Mouse (Mus musculus): ENCODE data around the gene Csgalnact2.
A peak's percentile ranks its signal among the peaks of the same experiment; 100 is the strongest.

Gene Csgalnact2

DNA sequence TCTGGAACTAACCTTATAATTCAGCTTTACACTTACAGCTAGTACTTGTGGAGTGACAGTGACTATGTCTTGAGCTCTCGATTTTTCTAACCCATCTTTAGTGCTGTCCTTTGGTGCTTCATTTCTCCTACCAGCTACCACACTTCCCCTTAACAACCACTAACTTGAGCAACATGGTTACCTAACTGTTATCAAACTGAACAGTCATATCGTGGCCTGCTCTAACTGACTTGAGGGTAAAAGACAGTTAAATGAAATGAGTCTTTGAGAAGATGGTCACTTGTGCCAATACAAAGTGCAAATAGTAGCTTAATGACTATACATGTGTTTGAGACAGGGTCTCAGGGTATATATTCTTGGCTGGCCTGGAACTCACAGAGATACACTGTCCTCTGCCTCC is 1.8 kb downstream of the Csgalnact2 start:
- DNase-seq (ENCODE audit: low read depth, low spot score), result no peak

DNA sequence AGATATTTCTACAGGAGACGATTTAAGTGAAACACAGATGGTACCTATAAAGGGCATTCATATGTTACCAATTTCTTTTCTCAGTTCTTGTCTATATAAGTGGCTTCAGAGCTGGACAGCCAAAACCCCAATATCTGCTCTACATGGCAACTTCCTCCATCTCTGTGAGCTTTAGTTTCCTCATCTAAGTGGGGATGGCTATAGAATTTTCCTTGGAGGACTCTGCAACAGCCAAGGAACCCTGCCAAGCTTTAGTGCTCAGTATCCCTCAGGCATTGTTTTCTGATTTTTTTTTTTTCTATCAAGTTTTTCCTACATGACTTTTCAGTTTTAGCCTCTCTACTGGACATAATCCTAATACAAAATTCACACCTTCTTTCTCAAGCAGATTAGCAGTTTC is 4.5 kb downstream of the Csgalnact2 start:
- DNase-seq (ENCODE audit: low read depth, low spot score), result no peak

DNA sequence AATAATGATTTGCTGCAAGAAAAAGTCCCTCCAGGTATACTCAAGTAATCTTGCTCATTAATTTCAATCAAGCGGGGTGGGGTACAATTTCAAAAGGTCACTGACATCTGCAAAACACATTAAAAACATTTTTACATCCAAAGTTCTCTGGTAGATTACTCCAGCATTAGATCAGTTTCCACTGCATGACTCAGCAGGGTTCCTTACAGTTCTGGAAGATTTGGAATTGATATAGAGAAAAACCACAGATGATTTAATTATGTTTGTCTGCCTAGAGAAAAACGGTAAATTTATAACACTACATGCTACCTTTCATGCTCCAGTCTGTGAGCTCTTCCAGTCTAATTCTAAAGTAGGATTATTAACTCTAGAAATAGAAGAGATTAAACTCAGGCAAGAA is 8.9 kb downstream of the Csgalnact2 start:
- DNase-seq (ENCODE audit: low read depth, low spot score), result no peak

DNA sequence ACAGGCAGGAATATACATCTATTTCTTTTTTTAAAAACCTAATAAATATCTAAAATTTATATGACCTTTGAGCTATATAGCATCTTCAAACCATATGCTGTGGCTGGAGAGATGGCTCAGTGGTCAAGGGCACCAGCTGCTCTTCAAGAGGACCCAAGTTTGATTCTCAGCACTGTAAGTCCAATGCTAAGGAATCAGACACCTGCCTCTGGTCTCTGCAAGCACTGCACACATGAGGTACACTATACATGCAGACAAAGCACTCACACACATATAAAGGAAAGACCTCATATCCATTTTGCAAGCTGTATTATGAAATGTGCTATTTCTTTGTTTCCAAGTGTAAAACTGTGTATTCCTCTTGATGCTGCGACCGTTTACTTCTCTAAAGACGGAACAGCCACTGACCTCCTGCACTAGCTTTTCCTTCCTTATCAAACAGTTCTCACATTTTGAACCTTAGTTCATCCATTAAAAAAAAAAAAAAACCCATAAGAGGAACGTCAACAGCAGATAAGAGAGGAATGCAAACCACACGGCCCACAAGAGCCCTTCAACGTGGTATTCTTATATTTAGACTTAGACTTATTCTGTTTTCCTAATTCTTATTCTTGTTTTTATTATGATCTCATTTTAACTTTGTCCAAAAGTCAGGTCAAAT is 11.0 kb downstream of the Csgalnact2 start:
- no peak for DNase-seq (ENCODE audit: low read depth, low spot score)

DNA sequence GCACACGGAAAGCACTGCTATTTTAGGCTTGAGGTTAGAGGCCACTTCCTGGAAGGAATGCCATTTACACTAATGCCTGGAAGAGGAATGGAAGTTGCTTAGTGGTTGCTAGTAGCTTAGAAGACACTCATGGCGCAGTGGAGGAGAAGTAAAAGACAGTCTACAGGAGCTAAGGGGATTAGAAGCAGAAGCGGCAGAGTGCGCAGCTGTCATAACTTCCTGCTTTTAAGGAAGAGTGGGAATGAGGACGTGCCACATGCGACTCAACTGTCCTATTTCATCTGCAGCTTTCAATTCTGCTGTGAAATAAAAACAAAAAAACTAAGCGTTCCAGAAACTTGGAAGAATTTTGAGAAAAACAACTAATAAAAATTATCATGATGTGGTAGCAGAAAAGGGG is 11.7 kb downstream of the Csgalnact2 start:
- no peak for DNase-seq (ENCODE audit: low read depth, low spot score)

DNA sequence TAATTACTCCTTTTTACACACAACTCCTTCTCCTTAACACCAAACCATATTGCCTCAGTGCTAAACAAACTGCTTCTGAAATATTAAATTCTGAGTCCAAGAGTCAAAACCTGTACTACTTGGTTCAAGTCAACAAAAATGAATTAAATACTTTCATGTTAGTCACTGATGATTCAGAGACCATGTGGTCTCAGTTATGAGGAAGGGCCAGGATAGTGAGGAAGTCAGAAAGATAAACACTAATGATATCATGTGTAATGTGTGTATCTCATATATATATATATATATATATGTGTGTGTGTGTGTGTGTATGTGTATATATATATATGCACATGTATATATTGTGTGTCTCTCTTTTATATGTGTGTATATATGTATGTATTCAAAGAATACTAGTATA is 12.4 kb downstream of the Csgalnact2 start:
- no peak for DNase-seq (ENCODE audit: low read depth, low spot score)

DNA sequence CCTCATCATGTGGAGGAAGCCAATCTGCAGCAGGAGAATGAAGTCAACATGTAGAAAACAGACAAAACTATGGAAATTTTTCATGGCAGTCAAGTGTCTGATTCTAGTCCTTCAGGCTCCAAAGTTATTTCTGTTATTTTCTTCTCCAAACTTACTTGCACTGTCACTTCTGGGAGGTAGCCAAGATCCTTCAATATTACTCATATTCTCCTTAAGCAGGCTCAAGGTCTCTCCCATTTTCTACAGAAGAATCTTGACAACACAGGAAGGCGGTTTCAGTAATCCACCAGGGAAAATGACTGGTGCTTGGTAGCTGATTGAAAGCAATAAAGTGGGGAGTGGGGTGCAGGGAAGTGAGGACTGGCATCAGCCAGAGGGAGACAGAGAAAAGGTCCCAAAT is 16.2 kb downstream of the Csgalnact2 start:
- DNase-seq (ENCODE audit: low read depth, low spot score), result no peak

DNA sequence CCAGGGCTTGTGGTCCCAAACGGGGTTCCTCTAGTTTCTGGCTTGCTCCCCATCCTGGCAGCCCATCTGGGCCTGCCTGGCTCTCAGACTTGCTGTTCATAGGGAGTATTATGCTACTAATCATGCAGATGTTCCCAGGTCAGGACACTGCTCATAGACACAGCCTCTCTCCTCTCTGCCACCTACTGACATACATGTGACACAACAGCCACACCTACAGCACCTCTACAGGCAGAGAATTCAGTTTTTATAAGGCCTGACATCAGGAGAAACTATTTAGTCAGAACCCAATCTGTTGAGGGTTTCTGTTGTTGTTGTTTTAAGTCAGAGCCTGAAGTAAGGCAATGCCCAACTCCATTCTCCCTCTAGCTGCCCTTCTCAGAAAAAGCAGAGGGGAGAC is 27.1 kb downstream of the Csgalnact2 start:
- peak; percentile 13 for DNase-seq (ENCODE audit: low read depth, low spot score)

DNA sequence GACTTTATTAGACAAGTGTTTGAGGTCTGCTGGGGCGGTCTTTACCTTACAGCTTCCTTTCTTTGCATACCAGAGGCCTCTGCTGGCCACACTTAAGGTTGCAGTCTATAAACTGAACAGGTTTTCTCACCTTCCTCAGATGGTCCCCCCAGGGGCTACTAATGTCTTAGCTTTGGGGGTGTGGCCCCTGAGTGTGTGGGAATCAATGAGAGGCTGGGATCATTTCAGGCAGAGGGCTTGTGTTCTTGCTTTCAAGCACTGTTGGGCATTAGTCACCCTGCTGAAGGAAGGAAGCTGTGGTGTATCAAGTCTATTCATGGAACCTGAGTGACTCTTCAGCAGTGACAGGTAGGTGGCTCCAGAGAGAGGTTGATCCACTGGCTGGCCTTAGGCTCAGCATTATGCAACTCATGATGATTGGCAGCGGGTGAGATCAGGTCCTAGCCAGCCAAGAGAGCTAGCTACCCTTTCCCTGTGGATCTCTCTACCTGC is 39.6 kb downstream of the Csgalnact2 start:
- DNase-seq (ENCODE audit: low read depth, low spot score), result peak; percentile 33

DNA sequence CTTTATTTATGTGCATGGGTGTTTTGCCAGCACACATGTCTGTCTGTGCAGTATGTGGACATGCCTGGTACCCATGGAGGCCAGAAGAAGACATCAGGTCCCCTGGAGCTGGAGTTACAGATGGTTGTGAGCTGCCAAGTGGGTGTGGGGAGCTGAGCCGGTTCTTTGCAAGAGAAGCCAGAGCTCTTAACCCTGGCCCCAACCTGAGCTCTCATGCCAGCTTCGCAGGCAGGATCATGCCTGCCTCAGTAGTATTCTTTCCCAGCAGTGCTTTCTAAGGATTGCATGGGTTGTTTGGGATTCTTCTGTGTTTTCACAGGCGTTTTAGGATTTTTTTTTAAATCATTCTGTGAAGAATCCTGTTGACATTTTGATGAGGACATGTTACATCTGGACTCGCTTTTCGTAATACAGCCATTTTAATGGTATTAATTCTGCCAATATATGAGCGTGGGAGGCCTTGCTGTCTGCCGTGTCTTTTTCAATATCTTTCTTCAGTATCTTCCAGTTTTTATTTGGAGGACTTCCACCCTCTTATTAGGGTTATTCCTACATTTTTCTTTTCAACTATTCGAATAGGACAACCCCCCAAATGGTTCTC is 41.1 kb downstream of the Csgalnact2 start:
- DNase-seq (ENCODE audit: low read depth, low spot score), result no peak

DNA sequence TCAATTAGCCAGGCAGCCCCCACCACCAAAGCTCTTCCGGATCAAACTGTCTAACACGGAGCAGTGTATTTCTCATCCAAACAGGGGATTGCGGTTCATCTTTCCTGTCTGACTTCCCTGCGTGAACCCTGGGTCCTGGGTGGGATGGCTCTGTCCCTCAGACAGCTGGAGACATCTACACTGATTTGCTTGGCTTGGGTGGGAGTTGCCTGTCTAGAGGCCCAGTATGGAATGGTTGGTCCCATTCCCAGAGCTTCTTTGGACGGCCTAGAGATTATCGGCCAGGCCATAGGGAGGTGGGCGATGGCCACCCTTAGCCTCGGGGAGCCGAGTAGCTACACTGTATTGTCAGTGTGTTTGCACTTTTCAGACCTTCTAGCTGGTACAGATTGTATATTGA is 48.1 kb downstream of the Csgalnact2 start:
- DNase-seq (ENCODE audit: low read depth, low spot score), result no peak

DNA sequence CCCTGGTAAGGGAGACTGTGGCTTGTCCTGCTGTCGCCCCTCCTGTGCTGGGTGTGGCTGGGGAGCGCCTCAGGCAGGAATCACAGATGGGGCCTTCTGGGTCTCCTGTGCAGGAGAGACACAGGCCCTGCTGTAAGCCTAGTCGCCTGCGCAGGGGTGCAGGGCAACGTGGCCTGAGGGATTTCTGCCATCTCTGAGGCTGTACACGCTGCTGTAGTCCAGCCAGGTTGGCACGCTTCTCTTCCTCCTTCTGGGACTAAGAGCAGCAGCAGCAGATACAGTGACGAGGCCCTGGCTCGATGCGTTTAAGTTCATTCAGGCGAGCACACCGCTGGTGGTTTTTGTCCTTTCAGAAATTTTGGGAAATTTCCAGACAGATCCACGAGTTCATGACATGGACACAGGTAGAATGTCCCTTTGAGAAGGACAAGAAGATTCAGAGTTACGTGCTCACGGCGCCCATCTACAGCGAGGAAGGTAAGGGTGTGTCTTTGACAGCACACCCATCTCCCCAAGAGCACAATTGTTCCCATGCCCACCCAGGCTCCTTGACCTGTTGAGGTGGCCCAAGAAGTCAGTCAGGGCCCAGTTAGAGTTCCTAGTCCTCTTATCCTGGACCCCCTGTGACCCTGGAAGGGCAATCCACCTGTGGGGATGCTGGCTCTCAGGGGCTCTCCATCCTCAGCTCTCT is 50.0 kb downstream of the Csgalnact2 start:
- DNase-seq (ENCODE audit: low read depth, low spot score), result no peak

DNA sequence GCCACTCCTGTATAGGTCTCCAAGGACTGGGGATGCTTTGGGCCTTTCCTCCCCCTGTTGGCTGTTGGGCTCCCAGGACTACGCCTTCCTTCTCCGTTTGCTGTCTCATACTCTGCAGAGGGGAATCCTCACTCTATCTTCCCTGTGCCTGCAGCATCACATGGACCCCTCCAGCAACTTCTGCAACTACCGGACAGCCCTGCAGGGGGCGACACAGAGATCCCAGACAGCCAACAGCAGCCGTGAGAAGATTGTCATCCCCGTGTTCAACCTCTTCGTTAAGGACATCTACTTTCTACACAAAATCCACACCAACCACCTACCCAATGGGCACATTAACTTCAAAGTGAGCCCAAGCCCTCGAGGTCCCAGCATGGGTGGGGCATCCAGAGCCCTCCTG is 51.0 kb downstream of the Csgalnact2 start:
- DNase-seq (ENCODE audit: low read depth, low spot score), result peak; percentile 44

DNA sequence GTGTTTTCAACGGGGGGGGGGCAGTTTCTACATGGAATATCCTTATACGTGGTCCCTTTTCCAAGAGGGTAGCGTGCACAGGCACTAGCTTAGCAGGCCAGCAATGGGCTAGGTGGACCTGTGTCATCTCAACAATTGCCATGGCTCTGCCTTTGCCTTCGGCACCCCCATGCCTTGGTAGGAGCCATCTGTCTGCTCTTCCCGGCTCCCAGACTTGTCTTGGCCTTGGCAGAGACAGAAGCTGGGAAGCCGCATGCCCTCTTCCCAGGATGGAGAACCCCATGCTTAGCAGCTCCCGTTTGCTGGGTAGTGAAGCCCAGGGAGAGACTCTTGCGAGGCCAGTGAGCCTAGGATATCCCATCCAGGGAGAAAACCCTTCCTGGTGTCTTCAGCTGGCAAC is 54.3 kb downstream of the Csgalnact2 start:
- DNase-seq (ENCODE audit: low read depth, low spot score), result no peak

DNA sequence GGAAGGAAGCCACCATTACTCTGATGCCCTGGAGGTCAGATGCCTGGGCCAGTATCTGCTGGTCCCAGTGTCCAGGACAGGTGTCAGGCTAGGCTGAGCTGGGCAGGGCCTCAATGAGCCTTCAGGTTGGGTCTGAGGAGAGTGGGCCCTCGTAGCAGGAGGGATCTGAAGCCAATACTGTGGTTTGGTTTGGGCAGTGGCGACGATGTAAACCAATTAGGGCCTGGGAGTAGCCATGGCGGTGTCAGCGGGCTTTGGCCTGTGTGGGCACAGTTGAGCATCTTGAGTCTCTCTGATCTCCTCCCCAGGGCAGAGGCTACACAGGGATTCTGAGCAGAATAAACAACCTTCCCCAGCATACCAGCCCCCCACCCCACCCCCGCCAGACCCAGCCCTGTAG is 55.3 kb downstream of the Csgalnact2 start:
- DNase-seq (ENCODE audit: low read depth, low spot score), result no peak

DNA sequence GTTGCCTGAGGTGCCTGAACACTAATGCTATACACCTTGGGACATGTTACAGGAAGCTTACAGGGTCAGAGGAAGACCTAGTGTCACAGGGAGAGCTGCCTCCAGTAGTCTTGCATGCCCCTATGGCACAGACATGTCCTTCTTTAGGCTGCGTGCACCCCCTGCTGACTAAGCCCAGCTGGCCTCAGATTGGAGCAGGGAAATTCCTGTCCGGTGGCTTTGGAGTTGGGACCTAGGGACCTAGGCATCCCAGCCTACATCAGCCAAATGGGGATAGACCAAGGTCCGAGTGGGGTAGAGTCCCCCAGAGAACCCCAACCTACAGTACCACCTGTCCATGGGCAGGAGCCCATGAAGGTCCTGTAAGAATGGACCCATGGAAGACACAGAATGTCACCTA is 56.6 kb downstream of the Csgalnact2 start:
- DNase-seq (ENCODE audit: low read depth, low spot score), result no peak

DNA sequence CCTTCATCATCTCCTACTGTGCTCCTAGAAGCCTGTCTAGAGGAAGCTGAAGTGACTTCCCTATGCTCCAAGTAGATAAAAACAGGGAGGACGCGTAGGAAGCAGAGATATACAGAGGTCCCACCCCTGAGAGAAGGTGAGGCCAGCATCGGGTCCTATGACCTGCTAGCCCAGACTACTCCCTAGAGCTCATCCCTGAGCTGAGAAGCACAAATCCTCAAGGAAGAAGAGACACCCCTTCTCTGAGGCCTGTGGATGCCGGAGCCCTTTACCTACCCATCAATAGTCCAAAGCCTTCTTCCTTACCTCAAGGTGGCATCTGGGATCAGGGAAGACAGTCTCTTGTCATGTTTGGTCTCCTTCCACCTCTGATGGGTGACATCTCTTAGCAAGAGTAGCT is 58.2 kb downstream of the Csgalnact2 start:
- DNase-seq (ENCODE audit: low read depth, low spot score), result no peak

DNA sequence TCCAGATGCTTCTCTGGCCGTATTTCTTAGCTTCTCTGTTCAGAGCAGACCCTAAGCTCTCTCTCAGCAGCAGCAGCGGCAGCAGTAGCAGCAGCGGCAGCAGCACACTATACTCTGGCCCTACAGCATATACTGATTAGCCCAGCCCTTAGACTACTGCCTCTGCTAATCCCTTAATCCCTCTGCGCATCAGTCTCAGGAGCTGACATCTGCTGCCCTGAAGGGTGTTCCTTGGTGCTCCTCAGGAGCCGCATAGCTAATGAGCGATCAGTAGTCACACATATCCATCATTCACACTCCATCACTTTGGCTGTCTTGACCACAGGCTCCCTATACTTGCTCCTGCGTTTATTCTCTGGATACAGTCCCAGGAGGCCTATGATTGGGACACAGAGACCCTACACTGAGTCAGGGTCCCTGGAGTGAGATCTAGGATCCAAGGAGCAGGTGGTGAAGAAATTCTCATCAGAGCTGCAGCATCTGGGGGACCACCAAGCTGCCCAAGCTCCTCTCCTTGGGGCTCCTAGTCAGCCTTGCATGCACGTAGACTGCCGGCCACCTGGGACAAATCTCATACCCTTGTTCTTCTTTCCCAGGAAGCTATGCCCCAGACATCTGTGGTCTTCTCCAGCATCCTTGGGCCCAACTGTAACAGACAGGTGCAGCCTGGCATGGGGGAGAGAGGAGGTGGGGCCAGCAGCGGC is 59.0 kb downstream of the Csgalnact2 start:
- DNase-seq (ENCODE audit: low read depth, low spot score), result no peak

DNA sequence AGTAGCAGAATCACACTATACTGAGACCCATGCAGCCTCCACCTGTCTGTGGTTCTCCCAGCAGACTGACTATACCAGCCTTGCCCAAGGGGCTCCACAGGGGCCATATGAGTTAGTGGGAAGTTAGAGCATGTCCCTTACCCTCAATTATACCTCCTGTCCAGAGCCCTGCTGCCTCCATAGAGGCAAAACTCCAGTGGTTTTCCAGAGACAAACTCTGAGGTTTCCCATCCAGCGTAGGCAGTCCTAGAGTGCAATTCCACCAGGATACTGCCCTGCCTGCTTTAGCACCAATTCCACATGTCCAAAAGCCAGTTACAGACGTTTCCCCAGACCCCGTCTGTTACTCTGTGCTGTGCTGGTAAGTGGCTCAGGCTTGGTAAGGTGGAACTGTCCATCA is 59.6 kb downstream of the Csgalnact2 start:
- DNase-seq (ENCODE audit: low read depth, low spot score), result no peak

DNA sequence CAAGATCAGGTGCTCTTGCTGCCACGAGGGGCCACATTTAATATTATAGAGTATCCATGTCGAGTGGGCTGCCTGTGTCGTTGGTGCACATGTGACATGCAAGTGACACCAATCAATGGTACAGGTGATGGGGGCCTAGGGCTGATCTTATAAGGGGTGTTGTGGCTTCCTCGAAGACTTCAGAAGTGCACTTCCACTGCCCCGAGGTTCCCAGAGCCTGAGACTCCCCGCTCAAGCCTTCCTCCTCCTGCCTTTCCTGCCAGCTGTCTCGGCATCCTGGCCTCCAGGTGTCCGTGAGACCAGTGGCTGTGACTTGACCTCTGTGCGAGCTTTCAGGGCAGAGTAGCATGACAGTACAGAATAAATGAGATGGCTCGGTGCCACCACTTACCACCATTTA is 60.2 kb downstream of the Csgalnact2 start:
- no peak for DNase-seq (ENCODE audit: low read depth, low spot score)

DNA sequence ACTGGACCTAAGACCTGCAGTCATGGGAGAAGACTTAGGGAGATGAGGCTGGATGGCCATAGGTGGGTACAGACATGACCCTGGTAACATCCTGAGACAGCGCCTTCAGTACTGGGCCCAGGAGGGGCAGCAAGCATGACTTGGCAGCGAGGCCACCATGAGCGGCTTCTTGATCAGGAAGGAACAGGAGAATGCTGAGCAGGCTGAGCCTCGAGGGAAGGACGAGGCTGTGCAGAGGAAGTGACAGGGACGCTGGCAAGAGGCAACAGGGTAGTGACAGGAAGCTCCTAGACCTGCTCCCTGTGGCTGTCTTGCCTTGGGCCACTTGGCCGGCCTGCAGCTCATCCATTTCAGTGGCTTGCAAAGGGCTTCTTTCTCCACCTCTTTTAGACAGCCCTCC is 61.5 kb downstream of the Csgalnact2 start:
- no peak for DNase-seq (ENCODE audit: low read depth, low spot score)

DNA sequence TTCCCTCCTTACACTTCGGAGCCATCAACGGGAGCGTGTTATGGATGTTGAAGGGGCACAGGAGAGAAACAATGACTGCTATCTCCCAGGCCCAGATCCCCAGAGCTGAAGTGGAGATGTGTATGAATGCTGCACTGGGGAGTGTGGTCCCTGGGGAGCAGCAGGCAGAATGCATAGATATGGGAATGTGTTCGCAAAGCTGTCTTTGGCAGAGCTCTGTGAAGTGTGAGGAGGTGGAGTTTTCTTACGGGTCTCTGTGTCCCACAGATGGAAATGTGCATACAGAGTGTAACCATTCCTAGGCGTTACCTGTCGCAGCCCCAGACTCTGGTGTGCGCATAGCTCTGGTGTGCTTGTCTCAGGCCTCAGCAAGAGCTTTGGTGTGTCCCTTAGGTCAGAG is 62.2 kb downstream of the Csgalnact2 start:
- DNase-seq (ENCODE audit: low read depth, low spot score), result no peak
